Mouse (Mus musculus) spleen, postnatal 36 days (tissue): ENCODE data around the gene Daam1.

ENCODE experiments used
- DNase-seq, 2 experiments: peaks; one replicate each; pipeline ENCODE4 v3.0.0; 2022; ENCODE audit warnings: low spot score in 2 of 2, mixed read lengths in 1 of 2

The Daam1 gene

DNA sequence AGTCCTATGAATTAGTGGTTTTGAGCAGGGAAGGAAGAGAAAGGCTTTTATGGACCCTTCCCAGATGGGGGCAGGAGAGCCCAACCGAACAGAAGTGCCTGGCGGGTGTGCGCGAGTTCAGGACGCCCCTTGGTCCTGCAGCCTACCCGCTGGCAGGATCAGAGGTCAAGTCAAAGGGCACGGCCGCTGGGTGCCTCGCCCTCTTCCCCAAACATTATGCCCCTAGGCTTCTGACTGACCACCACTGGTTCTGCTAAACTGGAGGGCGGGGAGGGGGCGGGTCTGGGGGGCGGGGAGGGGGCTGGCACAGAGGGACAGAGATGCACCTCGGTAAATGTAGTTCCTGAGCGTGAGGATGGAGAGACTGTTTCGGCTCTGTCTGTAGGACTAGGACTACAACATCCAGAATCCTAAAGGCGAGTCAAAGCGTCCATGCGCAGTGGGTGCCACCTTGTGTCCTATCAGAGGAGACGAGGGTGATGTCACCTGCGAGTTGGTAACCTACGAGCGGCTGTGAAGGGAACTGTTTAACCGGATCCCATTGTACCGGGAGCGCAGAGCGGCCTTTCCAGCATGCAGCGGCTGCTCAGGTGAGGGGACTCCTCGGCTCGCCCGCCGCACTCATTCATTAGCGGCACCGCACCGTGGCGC lies at the start of gene Daam1:
Daam1 (plus strand) TSS at position 472 of the 651 bp plus-strand sequence.
- peak; percentile 90 to 94 for DNase-seq

DNA sequence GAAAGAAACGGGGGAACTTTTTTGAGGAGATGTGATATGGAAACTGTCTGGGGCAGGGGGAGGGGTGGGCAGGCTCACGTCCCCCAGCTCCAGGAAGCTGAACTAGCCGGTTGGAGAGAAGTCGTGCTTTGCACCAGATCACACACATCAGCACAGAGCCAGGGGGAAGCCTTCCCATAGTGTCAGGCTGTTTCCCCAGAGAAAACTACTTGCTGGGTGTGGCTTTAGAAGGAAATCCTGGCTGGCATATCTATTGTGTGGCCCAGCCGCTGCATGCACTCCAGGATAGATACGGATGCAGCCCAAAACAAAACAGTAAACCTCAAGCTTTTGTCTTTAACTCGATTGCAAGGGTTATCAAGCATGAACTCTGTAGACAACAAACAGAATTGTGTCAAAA lies 49.7 kb upstream of the Daam1 start:
- no peak for DNase-seq

DNA sequence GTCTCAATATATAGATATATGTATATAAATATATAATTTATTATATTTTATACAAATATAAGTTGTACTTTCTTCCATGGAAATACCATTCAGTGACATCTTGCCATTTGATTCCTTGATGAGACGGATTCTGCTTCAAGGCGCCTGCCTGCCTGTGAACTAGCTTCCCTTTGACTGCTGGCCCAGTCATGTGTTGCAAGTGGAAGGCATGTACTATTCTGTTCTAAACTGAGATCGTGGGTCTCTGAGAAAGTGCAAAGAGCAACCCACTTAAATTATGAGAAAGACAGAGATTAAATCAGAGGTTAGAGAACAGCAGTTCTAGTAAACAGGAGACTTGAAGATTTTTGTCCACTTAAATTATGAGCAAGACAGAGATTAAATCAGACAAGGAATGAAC lies 46.9 kb upstream of the Daam1 start:
- DNase-seq = no peak

DNA sequence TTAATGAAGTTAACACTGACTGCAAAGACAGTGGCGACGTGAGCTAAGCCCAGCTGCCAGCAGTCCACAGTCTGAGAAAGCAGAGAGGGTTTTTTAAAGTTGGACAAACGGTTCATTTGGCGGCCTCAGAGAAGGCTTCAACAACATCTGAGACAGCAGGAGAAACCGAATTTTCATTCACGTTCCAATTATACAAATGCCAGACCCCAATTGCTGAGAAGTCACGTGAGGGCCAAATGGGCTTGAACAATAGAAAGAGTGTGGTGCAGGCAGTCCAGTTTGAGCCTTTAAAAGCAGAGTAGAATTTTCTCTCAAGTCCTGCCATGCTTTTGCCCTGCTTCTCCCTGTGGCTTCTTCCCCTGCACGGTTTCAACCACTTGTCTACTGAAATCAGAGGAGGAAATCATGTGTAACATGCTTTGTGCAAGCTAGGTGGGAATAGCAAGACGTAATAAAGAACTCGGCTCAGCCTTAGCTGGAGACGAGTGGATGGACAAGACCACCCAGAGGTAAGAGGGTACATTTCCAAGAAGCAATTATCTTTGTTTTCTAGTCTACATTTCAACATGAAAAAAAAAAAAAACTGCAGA lies 46.1 kb upstream of the Daam1 start:
- DNase-seq = no peak

DNA sequence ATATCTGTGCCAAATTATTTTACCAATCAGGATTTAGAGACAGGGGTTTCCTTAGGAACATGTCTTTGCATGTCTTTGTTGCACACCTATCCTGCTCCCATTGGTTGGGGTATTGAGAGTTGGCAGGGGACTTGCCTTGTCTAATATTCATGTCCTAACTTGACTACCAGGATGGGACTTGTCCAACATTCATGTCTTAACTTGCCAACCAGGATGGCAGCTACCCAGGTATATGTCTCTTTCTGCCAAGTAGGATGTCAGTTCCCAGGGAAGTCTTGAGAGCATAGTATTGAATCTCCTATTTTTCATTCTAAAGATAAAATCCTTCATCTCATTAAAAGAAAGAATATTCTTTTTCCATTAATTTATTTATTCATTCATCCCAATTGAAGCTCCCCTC lies 44.4 kb upstream of the Daam1 start:
- DNase-seq = no peak

DNA sequence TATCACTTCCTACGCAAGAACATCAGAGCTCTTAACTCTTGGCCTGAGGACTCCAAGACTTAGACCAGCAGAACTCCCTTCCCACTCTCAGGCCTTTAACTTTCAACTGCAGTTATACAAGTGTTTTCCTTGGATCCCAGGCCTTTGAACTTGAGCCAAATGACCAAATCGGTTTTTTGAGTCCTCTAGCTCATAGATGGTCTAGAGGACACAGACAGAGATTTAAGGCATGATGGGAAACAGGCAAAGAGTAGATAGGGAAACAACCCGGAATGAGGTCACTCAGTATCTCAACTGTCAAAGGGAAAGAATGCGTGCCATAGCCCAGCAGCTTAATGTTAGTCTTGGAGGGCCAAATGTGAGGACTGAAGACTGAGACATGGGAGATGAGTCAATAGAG lies 42.1 kb upstream of the Daam1 start:
- DNase-seq = no peak

DNA sequence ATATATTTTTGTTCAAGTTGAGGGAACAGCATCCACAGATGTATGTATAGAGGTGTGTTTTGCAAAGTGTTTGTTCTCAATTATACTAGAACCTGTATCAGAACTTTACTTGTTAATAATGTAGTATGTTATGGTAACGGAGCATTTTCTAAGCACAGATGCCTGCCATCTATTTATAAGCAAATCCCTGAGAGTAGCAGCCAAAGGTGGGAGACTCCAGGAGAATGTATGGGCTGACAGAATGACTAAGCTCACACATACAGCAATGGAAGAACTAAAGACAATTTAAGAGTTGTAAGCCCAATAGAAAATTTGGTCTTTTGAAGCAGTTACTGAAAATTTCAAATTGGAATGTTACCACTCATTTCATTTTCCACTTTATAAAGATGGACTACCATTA lies 40.3 kb upstream of the Daam1 start:
- no peak for DNase-seq

DNA sequence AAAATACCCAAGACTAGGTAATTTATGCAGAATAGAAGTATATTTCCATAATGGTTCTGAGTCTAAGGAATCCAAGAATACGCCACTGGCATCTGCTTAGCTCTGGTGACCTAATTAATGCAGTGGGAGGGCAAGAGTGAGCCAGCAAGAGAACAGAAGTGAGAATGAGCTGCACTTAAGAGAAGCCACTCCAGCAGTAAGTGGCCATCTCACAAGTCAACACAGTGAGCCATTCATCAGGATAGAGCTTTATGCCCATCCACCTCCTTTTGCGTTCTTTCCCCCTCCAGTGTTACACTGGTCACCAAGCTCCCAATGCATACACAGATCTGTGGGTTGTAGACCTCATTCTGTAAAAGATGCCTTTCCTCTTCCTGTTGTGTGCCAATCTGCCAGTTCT lies 37.8 kb upstream of the Daam1 start:
- no peak for DNase-seq

DNA sequence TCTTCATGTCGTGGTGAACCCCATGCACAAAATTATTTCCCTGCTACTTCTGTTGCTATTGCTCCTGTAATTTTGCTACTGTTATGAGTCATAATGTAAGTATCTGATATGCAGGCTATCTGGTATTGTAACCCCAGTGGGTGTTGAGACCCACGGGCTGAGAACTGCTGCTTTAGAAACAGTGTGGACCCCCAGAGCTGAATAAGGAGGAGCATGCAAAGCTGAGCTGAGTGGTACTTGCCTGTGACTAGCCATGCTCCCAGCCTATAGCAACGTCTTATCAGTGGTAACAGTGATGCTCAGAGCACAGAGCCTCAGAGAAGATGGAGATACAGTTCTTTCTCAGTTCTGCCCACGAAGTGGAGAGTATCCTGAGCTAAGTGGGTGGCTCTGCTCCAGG lies 35.3 kb upstream of the Daam1 start:
- no peak for DNase-seq

DNA sequence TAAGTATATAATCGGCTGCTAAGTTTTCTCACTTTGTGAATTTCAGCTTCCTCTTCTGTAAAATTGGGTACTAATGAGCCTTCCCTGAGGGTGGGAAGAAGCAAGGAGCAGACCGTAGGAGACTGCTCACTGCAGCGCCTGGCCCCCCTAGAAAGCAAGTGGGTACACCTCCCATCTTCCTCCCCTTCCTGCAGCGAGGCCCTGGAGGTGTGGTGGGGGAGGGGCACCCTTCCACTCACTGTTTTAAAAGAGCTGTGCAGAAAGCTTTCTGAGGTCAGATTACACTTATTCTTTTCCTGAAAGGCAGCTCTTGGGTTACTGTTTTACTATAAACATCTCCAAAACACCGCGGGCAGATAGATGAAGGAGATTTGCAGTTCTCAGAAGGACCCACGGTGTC lies 34.4 kb upstream of the Daam1 start:
- no peak for DNase-seq

DNA sequence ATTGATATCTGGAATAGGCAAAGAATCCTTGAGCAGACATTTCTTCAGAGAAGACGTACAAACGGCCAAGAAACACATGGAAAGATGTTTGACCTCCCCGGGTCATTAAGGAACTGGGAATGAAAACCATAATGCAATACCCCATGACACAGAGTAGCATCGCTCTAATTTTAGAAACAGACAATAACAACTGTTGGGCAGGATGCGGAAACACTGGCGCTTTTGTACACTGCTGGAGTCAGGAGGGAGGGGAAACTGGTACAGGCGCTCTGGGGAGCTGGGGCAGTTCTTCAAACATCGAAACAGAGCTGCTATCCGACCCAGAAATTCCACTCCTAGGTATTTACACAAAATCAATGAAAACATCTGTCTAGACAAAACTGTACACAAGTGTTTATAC lies 23.6 kb upstream of the Daam1 start:
- no peak for DNase-seq

DNA sequence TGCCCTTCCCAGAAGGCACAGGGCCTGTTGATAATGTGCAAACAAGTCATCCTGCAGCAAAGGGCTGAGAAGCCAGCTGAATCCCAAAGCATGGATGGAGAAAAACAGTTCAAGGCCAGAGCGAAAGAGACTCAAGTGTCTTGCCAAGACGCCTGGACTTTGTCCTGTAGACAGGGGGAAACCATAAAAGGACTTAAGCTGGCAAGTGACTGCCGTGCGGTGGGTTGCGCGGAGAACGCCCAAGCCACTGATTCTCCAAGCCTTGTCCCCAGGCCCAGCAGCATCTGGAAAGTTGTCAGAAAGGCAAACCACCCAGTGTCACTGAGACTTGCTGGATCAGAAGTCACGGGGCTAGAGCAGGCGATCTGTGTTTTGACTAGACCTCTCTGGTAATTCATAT lies 22.2 kb upstream of the Daam1 start:
- DNase-seq = no peak

DNA sequence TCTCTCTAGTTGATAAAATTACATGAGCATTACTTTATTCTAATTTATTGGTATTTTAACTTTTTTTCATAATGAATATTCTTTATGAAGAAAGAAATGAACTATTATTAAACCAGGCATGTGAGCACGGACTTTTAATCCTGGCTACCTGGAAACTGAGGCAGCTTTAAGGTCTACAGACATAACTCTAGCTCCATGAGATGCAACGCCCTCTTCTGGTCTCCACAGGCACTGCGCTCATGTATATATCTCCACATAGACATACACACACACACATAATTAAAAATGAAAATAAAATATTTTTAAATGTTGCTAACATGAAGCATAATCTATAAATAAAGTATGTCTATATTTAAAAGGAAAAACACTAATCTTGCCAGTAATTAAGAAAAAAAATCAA lies 21.3 kb upstream of the Daam1 start:
- DNase-seq = no peak

DNA sequence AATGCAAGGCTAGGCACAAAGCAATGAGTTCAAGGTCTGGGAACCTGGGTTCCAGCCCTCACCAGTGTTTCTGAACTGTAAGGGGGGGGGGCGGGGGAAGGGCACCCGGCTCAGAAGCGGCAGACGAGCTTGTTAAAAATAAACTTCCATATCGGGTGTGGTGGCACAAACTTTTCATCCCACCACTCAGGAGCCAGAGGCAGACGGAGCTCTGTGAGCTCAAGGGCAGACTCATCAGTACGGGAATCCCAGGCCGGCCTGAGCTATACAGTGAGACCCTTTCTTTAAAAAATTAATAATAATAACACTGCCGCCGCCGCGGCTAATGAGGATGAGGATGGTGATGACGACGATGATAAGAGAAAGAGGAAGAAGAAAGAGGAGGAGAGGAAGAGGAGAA lies 18.3 kb upstream of the Daam1 start:
- DNase-seq = no peak

DNA sequence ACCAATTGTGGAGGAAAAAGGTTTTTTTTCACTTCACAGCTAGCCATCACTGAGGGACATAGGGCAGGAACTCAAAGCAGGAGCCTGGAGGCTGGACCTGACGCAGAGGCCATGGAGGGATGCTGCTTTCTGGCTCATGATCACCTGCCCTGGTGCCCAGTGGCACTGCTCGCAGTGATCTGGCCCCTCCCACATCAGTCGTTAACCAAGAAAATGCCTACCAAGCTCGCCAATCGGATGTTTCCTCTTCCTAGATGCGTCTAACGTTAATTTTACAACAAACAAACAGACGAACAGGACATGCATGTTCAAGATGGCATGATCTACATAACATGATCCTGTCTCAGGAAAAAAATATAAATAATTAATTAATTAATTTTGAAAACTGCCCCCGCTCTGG lies 17.6 kb upstream of the Daam1 start:
- no peak for DNase-seq

DNA sequence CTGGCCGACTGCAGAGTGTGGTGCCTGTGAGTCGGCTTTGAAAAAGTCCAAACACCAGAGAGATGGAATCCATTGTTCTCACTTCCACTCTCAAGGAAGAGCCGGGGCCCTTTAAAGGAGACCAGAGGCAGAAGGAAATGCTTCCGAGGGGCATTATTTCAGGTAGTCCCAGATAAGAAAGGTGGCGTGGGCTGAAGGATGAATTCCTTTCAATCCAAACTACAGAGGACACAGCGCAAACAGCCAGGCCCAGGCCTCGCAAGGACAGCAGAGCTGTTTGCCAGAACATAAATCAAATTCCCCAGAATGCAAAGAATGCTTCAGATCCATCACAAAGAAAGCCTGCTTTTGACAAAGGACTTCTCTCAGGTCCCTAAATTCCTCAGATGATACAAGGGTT lies 17.1 kb upstream of the Daam1 start:
- no peak for DNase-seq

DNA sequence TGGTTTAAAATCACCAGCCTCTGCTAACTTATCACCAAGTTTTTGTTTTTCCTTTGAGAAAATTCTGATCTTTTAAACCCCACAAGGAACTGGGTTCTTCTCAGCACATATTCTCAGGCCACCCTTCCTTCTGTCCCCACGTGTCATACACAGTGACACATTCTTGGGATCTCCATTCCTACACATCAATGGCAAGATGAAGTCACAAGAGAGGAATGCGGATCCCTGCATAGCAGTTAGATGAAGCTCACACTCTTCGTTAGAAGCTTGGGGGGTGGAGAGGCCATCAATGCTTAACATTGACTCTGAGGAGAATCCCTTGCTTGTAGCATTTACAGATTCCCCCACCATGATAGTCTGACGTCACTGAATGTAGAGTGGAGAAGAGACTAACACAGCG lies 10.8 kb upstream of the Daam1 start:
- no peak for DNase-seq

DNA sequence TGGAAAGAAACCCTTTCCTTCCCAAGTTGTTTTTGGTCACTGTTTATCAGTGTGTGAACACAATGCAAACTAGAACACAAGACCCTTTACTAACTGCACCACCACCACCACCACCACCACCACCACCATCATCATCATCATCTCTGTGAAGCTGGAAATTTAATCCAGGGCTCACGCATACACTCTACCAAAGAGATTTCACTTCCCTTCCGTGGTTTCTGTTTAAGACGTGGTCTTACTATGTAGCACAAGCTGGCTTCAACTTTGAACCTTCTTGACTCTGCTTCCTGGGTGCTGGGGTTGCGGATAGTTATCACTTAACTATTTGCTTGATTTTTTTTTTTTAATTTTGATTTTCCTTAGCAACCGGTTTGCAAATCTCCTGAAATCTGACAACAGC lies 9.6 kb upstream of the Daam1 start:
- no peak for DNase-seq

DNA sequence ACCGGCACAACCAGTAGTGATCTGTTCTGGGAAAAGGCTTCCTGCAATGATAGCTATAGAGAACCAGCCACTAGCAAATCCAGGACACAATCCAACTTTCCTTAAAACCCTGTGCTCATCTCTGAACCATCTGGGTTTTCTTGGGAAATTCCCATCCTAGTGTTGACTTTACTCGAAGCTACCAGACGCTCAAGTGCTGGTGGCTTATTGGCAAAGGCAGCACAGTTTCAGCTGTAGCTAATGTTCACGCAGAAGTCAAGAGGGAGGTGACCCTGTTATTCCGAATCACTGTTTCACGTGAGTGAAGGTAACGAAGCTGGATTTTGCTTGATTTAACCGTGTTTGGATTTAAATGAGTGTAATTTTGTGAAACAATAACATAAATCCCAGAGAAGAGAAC lies 9.1 kb upstream of the Daam1 start:
- DNase-seq = no peak

DNA sequence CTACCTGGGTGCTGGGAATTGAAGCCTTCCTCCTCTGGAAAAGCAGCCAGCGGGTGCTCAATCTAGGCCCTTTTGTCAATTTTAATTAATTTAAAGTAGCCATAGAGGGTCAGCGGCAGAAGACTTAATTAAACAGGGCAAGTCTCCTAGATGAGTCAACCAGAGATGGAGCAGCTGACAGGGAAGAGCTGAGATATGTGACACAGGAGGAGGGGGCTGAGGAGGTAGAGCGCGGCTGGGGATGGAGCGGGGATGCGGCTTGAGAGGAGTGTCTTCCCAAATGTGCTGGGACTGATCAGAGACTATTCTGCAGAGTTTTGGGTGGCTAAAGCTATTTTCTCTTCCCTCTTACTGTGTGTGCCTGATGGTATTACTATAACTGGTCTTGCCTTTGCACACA lies 6.0 kb upstream of the Daam1 start:
- DNase-seq = no peak

DNA sequence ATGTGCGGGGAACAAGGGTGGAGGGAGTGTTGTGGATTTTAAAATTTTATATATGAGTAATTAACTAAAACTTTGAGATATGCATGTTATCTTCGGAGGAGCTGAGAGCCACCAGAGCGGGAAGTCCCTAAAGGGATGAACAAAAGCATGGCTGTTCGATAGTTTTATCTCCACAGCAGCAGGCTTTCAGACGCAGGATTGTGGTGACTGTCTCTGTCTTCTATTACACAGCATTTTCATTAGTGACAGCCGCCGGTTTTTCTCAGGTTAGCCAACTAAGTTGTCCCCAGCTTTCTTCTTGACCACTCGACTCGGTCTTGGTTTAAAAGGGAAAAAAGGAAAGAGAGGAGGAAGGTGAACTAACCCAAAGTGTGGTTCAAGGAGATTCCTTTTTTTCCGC lies 739 bp upstream of the Daam1 start:
- peak in 1 of 2 experiments; percentile 22 for DNase-seq

DNA sequence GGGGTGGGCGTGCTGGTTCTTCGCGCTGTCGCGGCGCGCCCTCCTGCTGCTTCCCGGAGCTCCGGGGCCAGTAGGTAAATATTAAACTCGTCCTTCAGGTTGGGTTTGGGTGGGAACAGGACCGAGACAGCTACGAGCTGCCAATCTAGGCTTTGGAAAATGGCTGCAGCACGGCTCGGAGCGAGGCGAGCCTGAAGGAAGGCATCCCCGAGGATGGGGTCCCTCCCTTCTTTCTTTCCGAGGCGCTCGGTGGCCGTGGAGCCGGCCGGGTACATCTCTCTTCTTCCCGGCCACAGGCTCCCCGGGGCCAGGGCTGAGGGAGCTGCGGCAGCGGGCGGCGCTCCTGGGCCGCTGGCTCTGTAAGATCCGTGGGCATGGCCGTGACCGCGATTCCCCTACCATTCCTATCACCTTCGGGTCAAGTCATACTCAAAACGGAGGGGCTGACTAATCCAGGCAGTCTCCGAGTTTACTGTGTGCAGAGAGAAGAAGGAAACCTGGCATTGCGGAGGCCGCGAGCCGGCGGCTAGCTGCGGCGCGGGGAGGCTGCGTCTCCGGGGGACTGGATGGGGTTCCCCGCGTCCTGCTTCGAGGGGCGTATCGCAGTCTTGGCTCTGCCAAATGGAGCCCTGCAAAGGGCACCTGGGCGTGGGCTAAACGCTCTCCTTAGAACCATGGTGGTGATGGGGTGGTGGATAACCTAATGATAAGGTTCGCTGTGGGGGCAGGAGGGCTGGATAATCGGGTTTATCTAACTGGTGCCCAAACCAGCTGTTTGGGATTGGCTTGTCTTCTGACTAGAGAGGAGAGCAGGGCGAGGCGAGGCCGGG lies 595 bp downstream of the Daam1 start:
- DNase-seq = peak; percentile 40 to 44

DNA sequence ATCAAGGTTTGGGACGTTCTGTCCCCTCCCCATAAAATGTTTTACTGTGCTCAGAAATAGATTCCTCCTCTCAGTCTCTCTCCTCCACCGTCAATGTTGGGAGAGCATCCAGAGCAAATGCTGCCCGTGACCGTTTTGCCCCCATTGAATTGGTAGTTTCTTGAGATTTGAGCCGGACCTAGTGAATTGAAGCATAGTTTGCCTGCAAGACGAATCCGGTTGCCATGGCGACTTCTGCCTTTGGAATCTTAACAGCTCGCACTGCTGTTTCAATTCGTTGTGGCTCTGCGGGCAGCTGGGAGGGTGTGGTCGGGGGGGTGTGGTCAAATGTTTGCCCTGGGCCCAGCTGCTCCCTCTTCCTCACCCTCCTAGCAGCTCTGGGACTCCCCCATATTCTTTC lies 1.3 kb downstream of the Daam1 start:
- DNase-seq = peak; percentile 38 to 52
